In genomic region chr5:32215510-32215909, GRCm38 (mm10) we compare ENCODE assay signal across 8 mouse cellular contexts. TPM values are rescaled to one million over a fixed set of nuclear protein-coding genes. Genes with fewer than 3 reads are reported as not detected.
DNase-seq lines count a peak whose midpoint lies in the region; ATAC-seq and TF ChIP-seq lines count a peak whose summit lies in the region.
"Had no signal": no experiment of that assay in that cellular context is flagged by ENCODE, and none has a peak within 500 bp of the region (broad histone marks: within the 10 kb centered on the region; RNA-seq: fewer than 3 reads in every experiment).

No protein-coding gene starts in this region.

- WGBS in kidney, embryonic 16.5 days: 76% methylated on average over 10 of the region's 10 CpGs

- no peaks in the 10 kb centered on the region for H3K79me2 ChIP-seq in CH12.LX (replicated peaks; ENCODE audit: control insufficient read depth, extremely low read depth, insufficient read depth, poor library complexity, severe bottlenecking)

- no peak for TF ChIP-seq EP300 in CH12.LX (IDR thresholded peaks at IDR 0.05; ENCODE audit: low read length)

- in situ Hi-C loops in CH12.LX (cut with MboI; ENCODE audit: low pct_ligation_motif_present, low pct_unique_long_range_greater_than_20kb, low sequenced_read_pairs): no loop called here

- no peaks in the 10 kb centered on the region for H3K36me3 ChIP-seq in kidney, embryonic 16.5 days (ENCODE audit: insufficient read depth, low read length)
- no peaks in the 10 kb centered on the region for H3K36me3 ChIP-seq in CH12.LX (replicated peaks in 1 of 2; ENCODE audit: control insufficient read depth in 1 of 2, insufficient read depth in 1 of 2, low read length in 1 of 2)
- H3K36me3 ChIP-seq: liver, embryonic 15.5 days had no signal

- H3K4me3 ChIP-seq in kidney, embryonic 16.5 days (ENCODE audit: low read length): no peak overlapping the region
- H3K4me3 ChIP-seq in CH12.LX (replicated peaks in 1 of 3; ENCODE audit: low read depth in 2 of 3, low read length in 2 of 3, poor library complexity in 1 of 3): no peak overlapping the region
- H3K4me3 ChIP-seq: liver, embryonic 15.5 days had no signal

- no peak overlapping the region for H3K9ac ChIP-seq in kidney, embryonic 16.5 days (replicated peaks; ENCODE audit: low read length)
- H3K9ac ChIP-seq in CH12.LX (ENCODE audit: insufficient read depth, low read depth): no peak overlapping the region
- H3K9ac ChIP-seq: liver, embryonic 15.5 days had no signal

- peak; percentile 68 to 75 for TF ChIP-seq CTCF in CH12.LX (conservative IDR thresholded peaks at IDR 0.05 in 1 of 2, IDR thresholded peaks at IDR 0.05 in 1 of 2; ENCODE audit: low read depth in 2 of 2, low read length in 2 of 2)

- no peak overlapping the region for H3K27ac ChIP-seq in kidney, embryonic 16.5 days (ENCODE audit: low read length)
- no peak overlapping the region for H3K27ac ChIP-seq in CH12.LX (ENCODE audit: insufficient read depth, low read depth)
- H3K27ac ChIP-seq: liver, embryonic 15.5 days had no signal

- H3K27me3 ChIP-seq in kidney, embryonic 16.5 days (ENCODE audit: insufficient read depth, low read length): no peaks in the 10 kb centered on the region
- no peaks in the 10 kb centered on the region for H3K27me3 ChIP-seq in CH12.LX (replicated peaks)
- H3K27me3 ChIP-seq: liver, embryonic 15.5 days had no signal

- no peak for TF ChIP-seq POLR2A in CH12.LX (IDR thresholded peaks at IDR 0.05; ENCODE audit: low read depth, low read length)

- no peak for ATAC-seq in kidney, embryonic 16.5 days (ENCODE audit: low FRiP score, low TSS enrichment)
- no peak for ATAC-seq in granulocyte monocyte progenitor cell, adult 5-6 weeks (replicated peaks; ENCODE audit: poor library complexity, severe bottlenecking)

- DNase-seq in kidney, adult 11 months: peak; percentile 8
- peak; percentile 71 for DNase-seq in CH12.LX (ENCODE audit: extremely low read depth)
- peak; percentile 35 for DNase-seq in T-cell, adult 2 months (ENCODE audit: low spot score)
- DNase-seq in embryo, embryonic 9.5 days (ENCODE audit: extremely low spot score): peak; percentile 57
- peak; percentile 57 for DNase-seq in mesoderm, embryonic 11.5 days (ENCODE audit: low read depth, low spot score)

- peak; percentile 73 for TF ChIP-seq RAD21 in CH12.LX (IDR thresholded peaks at IDR 0.05; ENCODE audit: low read depth, low read length)

- H3K4me2 ChIP-seq in kidney, embryonic 16.5 days (replicated peaks; ENCODE audit: low read depth, low read length): no peak overlapping the region
- H3K4me2 ChIP-seq in CH12.LX (ENCODE audit: insufficient read depth, low read depth, poor library complexity, severe bottlenecking): no peak overlapping the region
- H3K4me2 ChIP-seq: liver, embryonic 15.5 days had no signal

- H3K4me1 ChIP-seq in kidney, embryonic 16.5 days (ENCODE audit: insufficient read depth, low read length): no peaks in the 10 kb centered on the region
- no peaks in the 10 kb centered on the region for H3K4me1 ChIP-seq in CH12.LX (ENCODE audit: control insufficient read depth in 1 of 2, insufficient read depth in 2 of 2)
- H3K4me1 ChIP-seq: liver, embryonic 15.5 days had no signal

- H3K9me3 ChIP-seq in kidney, embryonic 16.5 days (ENCODE audit: low read length): no peaks in the 10 kb centered on the region
- no peaks in the 10 kb centered on the region for H3K9me3 ChIP-seq in CH12.LX (replicated peaks; ENCODE audit: low read length)
- H3K9me3 ChIP-seq: liver, embryonic 15.5 days had no signal

- dilution Hi-C loops in CH12.LX (cut with MboI; ENCODE audit: extremely low pct_ligation_motif_present, extremely low pct_unique_long_range_greater_than_20kb, low sequenced_read_pairs): no loop called here

TF ChIP-seq in CH12.LX, 34 proteins besides CTCF, POLR2A, EP300 and RAD21:
- TF ChIP-seq MYC (IDR thresholded peaks at IDR 0.05; ENCODE audit: low read depth, low read length) (peak; percentile 76; the same call in 1 of the 2 replicates), HCFC1 (IDR thresholded peaks at IDR 0.05; ENCODE audit: low read depth, low read length) (no peak), JUN (IDR thresholded peaks at IDR 0.05; ENCODE audit: insufficient read depth, low read depth, low read length) (no peak), MAX (IDR thresholded peaks at IDR 0.05; ENCODE audit: low read length) (peak; percentile 67; the same call in 1 of the 2 replicates), SMC3 (IDR thresholded peaks at IDR 0.05; ENCODE audit: low read depth, low read length) (peak; percentile 62)

RNA-seq across cellular contexts. Expression of gene Plb1, which starts 17.0 kb away (rescaled TPM):
- polyA plus RNA-seq in kidney, embryonic 16.5 days (2015; fragmentation: Nextera tagmentation; extraction: Ambion mirVana): 0.05 and 0.06 TPM in 2 replicates
- total RNA-seq in CH12.LX (2012; rRNA removed) (0.42 and 0.51 TPM in 2 replicates), CH12.LX (2014; rRNA removed) (0.66 and 0.85 TPM in 2 replicates)
- 1.4 and 2.3 TPM in 2 replicates for polyA plus RNA-seq in CH12.LX (2012; ENCODE audit: insufficient read length, low read depth)
- not detected in 2 replicates for total RNA-seq in granulocyte monocyte progenitor cell, adult 5-6 weeks (2014; fragmentation: Nextera tagmentation)
- not detected in 2 replicates for total RNA-seq in granulocyte monocyte progenitor cell, adult 5-6 weeks (2017)

Comparison
In these comparisons a context has a peak if more than half of its experiments do, and no peak if none do; other contexts are left out.
1. DNase-seq: peak in every context shown above with its lines; median percentile 71 in CH12.LX; 57 in embryo, embryonic 9.5 days; 57 in mesoderm, embryonic 11.5 days; 35 in T-cell, adult 2 months; 8 in kidney, adult 11 months.